Mouse (Mus musculus): ENCODE measurements around the gene Mthfd1l. TPM values are rescaled to one million over a fixed set of nuclear protein-coding genes. Genes with fewer than 3 reads are reported as not detected.

Mthfd1l gene
- polyA plus RNA-seq, 1 experiment from 2014 or later, result 5.5 TPM

GRCm38 (mm10) chr10:3939895-3940595 lies 32.9 kb upstream of the Mthfd1l start:
- no peak for ATAC-seq (ENCODE audit: low FRiP score, low TSS enrichment)
- Histone ChIP-seq H3K9ac (ENCODE audit: low read length) (no peak overlapping the region), H3K4me1 (replicated peaks; ENCODE audit: control insufficient read depth, insufficient read depth) (no peaks in the 10 kb centered on the region), H3K27me3 (ENCODE audit: control insufficient read depth, insufficient read depth, low read length) (no peaks in the 10 kb centered on the region), H3K36me3 (ENCODE audit: control insufficient read depth, insufficient read depth, low read length) (no peaks in the 10 kb centered on the region), H3K9me3 (ENCODE audit: control insufficient read depth, low read length) (no peaks in the 10 kb centered on the region), H3K4me2 (replicated peaks; ENCODE audit: low read depth) (no peak overlapping the region), H3K4me3 (ENCODE audit: low read depth, low read length) (no peak overlapping the region), H3K27ac (replicated peaks) (no peak overlapping the region; the same call in 1 of the 2 replicates)
- 86% methylated on average over 11 of the region's 11 CpGs for WGBS
- no peak for TF ChIP-seq CTCF (IDR thresholded peaks at IDR 0.05; ENCODE audit: low read depth)
- no peak for DNase-seq (ENCODE audit: low spot score)

DNA sequence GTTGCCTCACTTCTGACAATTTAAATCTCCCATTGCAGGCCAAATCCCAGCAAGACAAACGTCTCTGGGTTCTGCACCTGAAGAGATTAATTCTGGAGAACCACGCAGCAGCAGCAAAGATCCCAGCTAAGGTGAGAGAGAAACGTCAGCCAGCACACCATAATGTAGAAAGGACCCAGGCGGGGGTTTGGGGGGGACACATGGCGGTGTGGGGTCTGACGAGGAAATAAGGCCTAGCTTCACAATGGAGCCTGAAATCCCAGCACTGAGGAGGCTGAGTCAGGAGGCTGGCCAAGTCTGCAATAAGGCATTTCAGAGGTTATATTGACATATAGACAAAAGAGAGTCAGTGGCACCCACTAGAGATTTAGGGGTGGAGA lies 32.3 kb upstream of the Mthfd1l start:
- TF ChIP-seq CTCF (IDR thresholded peaks at IDR 0.05; ENCODE audit: low read depth) (no peak), EP300 (optimal IDR thresholded peaks at IDR 0.05) (no peak)
- ATAC-seq (ENCODE audit: low FRiP score, low TSS enrichment) (no peak), DNase-seq (ENCODE audit: low spot score) (no peak)
- WGBS, result 80% methylated on average over 6 of the region's 6 CpGs
- no peaks in the 10 kb centered on the region for H3K27me3 ChIP-seq (ENCODE audit: control insufficient read depth, insufficient read depth, low read length)
- H3K4me2 ChIP-seq (replicated peaks; ENCODE audit: low read depth), result no peak overlapping the region
- H3K9ac ChIP-seq (ENCODE audit: low read length), result no peak overlapping the region
- H3K4me1 ChIP-seq (replicated peaks; ENCODE audit: control insufficient read depth, insufficient read depth), result no peaks in the 10 kb centered on the region
- no peaks in the 10 kb centered on the region for H3K9me3 ChIP-seq (ENCODE audit: control insufficient read depth, low read length)
- H3K4me3 ChIP-seq (ENCODE audit: low read depth, low read length), result no peak overlapping the region
- no peak overlapping the region; the same call in 1 of the 2 replicates for H3K27ac ChIP-seq (replicated peaks)
- no peaks in the 10 kb centered on the region for H3K36me3 ChIP-seq (ENCODE audit: control insufficient read depth, insufficient read depth, low read length)

DNA sequence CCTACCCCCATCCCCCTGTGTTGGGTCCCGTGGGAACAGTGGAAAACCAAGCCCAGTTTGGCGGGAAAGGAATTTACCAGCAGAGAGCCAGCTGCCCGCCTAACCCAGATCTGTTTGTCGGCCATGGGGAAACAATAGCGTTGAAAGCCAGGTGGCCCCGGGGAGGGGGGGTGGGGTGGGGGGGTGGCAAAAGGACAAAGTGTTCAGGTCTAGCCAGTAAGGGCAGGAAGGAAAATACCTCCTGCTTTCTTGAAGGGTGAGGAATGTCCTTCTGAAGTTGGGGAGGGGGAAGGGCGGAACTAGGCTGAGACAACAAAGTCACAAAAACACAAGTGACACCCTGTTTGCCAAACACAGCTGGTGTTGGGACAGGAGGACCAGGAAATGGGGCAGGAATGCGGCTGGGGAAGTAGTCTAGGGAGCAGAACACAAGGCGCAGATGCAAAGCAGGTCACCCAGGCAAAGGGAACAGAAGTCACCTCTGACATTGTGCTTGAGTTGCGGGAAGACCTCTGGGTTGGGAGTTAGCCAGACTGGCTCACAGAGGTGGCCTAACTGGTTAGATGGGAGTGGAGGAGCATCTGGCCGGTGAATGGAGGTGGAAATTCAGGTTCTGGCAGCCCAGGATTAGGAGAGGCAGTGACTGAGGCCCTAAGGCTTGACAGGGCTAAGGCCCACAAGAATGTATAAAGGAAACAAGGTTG lies 31.7 kb upstream of the Mthfd1l start:
- no peak overlapping the region for H3K9ac ChIP-seq (ENCODE audit: low read length)
- no peaks in the 10 kb centered on the region for H3K36me3 ChIP-seq (ENCODE audit: control insufficient read depth, insufficient read depth, low read length)
- no peaks in the 10 kb centered on the region for H3K9me3 ChIP-seq (ENCODE audit: control insufficient read depth, low read length)
- H3K27me3 ChIP-seq (ENCODE audit: control insufficient read depth, insufficient read depth, low read length), result no peaks in the 10 kb centered on the region
- peak overlapping the region; percentile 76 for H3K27ac ChIP-seq (replicated peaks)
- 29% methylated on average over 11 of the region's 11 CpGs for WGBS
- H3K4me3 ChIP-seq (ENCODE audit: low read depth, low read length), result no peak overlapping the region
- ATAC-seq (ENCODE audit: low FRiP score, low TSS enrichment), result peak; percentile 95
- DNase-seq (ENCODE audit: low spot score), result peak; percentile 87
- no peak overlapping the region for H3K4me2 ChIP-seq (replicated peaks; ENCODE audit: low read depth)
- no peak for TF ChIP-seq CTCF (IDR thresholded peaks at IDR 0.05; ENCODE audit: low read depth)
- no peak for TF ChIP-seq EP300 (optimal IDR thresholded peaks at IDR 0.05)
- no peaks in the 10 kb centered on the region for H3K4me1 ChIP-seq (replicated peaks; ENCODE audit: control insufficient read depth, insufficient read depth)

- TF ChIP-seq EP300 (optimal IDR thresholded peaks at IDR 0.05), result no peak
- no peak for TF ChIP-seq CTCF (IDR thresholded peaks at IDR 0.05; ENCODE audit: low read depth)
- no peak overlapping the region for H3K9ac ChIP-seq (ENCODE audit: low read length)
These were observed 30.6 kb upstream of the Mthfd1l start for GRCm38 (mm10) chr10:3942289-3942688.

DNA sequence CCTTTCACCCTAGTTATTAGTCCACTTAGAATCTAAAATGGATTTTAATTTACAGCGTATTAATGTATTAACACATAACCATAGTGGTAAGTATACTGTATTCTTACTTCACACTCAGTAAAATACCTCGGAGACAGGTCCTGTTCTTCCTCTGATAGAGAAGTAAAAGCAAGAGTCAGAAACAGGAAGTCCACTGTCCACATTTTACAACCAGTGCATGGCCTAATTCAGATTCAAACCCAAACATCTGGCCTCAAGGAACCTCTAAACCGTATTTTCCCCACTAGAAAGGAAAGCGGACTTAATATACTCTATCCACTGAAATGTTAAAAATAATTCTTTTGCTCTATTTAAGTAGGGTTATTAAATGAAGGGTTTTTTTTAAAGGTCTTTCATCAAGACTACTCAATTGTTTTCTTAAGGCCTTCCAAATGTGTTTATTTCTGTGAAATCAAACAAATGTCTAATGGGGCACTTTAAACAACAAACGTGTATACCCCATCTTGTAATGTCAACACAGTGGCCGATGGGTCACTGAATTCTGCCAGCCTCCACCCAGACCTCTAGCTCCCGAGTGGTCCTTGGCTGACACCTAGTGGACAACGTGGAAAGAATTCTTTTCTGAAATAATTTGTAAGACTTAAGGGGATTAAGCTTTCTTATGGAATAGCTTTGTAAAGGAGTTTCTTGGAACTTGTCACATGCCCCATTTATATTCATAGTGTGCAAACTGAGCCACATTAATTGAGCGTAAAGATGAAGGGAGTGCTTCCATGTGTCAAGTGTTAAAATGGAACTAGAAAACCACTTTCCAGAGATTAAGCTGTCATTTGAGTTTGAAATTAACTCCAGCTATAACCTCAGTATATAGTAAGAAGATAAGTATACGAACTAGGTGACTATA lies 29.2 kb upstream of the Mthfd1l start:
- H3K9me3 ChIP-seq (ENCODE audit: control insufficient read depth, low read length), result no peaks in the 10 kb centered on the region
- no peak overlapping the region for H3K4me2 ChIP-seq (replicated peaks; ENCODE audit: low read depth)
- TF ChIP-seq EP300 (optimal IDR thresholded peaks at IDR 0.05) (no peak), CTCF (IDR thresholded peaks at IDR 0.05; ENCODE audit: low read depth) (peak; percentile 97)
- no peak overlapping the region for H3K9ac ChIP-seq (ENCODE audit: low read length)
- WGBS, result 24% methylated on average over 10 of the region's 10 CpGs
- no peak for ATAC-seq (ENCODE audit: low FRiP score, low TSS enrichment)
- no peaks in the 10 kb centered on the region for H3K4me1 ChIP-seq (replicated peaks; ENCODE audit: control insufficient read depth, insufficient read depth)
- no peaks in the 10 kb centered on the region for H3K36me3 ChIP-seq (ENCODE audit: control insufficient read depth, insufficient read depth, low read length)
- no peaks in the 10 kb centered on the region for H3K27me3 ChIP-seq (ENCODE audit: control insufficient read depth, insufficient read depth, low read length)
- peak; percentile 64 for DNase-seq (ENCODE audit: low spot score)
- H3K4me3 ChIP-seq (ENCODE audit: low read depth, low read length), result no peak overlapping the region
- H3K27ac ChIP-seq (replicated peaks), result no peak overlapping the region

More at GRCm38 (mm10) chr10:3942289-3942688, 30.6 kb upstream of the Mthfd1l start:
- H3K27me3 ChIP-seq (ENCODE audit: control insufficient read depth, insufficient read depth, low read length), result no peaks in the 10 kb centered on the region
- no peak for ATAC-seq (ENCODE audit: low FRiP score, low TSS enrichment)
- no peaks in the 10 kb centered on the region for H3K4me1 ChIP-seq (replicated peaks; ENCODE audit: control insufficient read depth, insufficient read depth)
- 59% methylated on average over 6 of the region's 6 CpGs for WGBS
- H3K4me3 ChIP-seq (ENCODE audit: low read depth, low read length), result no peak overlapping the region
- no peaks in the 10 kb centered on the region for H3K36me3 ChIP-seq (ENCODE audit: control insufficient read depth, insufficient read depth, low read length)
- H3K27ac ChIP-seq (replicated peaks), result peak overlapping the region; percentile 76
- DNase-seq (ENCODE audit: low spot score), result no peak
- H3K4me2 ChIP-seq (replicated peaks; ENCODE audit: low read depth), result no peak overlapping the region
- H3K9me3 ChIP-seq (ENCODE audit: control insufficient read depth, low read length), result no peaks in the 10 kb centered on the region

Measured in stomach, postnatal 0 days (tissue).